27 mouse cellular contexts compared by ENCODE assay signal in the genomic region with DNA sequence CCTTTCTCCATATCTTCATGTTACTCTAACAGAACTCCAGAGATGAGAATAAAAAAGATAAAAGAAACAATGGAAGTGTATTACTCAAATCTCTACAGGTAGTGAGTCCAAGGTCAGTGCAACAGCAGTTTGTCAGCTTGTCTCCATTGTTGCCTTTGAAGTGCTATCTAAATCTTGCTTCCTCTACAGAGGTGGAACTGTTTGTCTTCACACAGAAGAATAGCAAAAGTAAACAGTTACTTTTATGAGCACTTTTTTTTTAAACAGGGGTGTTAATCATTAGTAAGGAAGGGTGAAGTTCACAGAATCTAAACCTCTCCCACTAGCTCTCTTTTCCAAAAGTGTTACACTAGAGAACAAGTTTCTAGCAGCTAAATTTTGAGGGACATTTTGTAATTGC.
DNase-seq lines count a peak whose midpoint lies in the region; ATAC-seq and TF ChIP-seq lines count a peak whose summit lies in the region.
"Had no signal": no experiment of that assay in that cellular context is flagged by ENCODE, and none has a peak within 500 bp of the region (broad histone marks: within the 10 kb centered on the region; RNA-seq: fewer than 3 reads in every experiment).

No protein-coding gene starts in this region.

- no peak for TF ChIP-seq EP300 in lung, postnatal 0 days (IDR thresholded peaks at IDR 0.05)

- H3K36me3 ChIP-seq in lung, postnatal 0 days (ENCODE audit: insufficient read depth, low read length): no peaks in the 10 kb centered on the region
- H3K36me3 ChIP-seq: embryonic facial prominence, embryonic 12.5 days; heart, embryonic 12.5 days; hindbrain, embryonic 10.5 days; hindbrain, embryonic 15.5 days; midbrain, embryonic 15.5 days; neural tube, embryonic 15.5 days had no signal

- intact Hi-C loops in left cerebral cortex, adult 2 months (cut with DNase I): loop anchor here (5.0 to 10.0 kb wide), 2 partner anchors 101 to 354 kb away; no protein-coding TSS in a partner anchor
- intact Hi-C loops in left cerebral cortex, postnatal 14 days (cut with DNase I): no loop called here

- ATAC-seq in lung, postnatal 0 days: no peak
- ATAC-seq: forebrain, embryonic 14.5 days; inflammation-experienced regulatory T-cells, adult 6 months; midbrain, embryonic 15.5 days; Patski had no signal

- peak overlapping the region; percentile 66 for H3K27ac ChIP-seq in left cerebral cortex, adult 2 months
- no peak overlapping the region for H3K27ac ChIP-seq in lung, postnatal 0 days (ENCODE audit: low read length)
- H3K27ac ChIP-seq: embryonic facial prominence, embryonic 12.5 days; hindbrain, embryonic 10.5 days; hindbrain, embryonic 15.5 days; macrophage; midbrain, embryonic 15.5 days; neural tube, embryonic 15.5 days had no signal

- no peak overlapping the region for H3K4me2 ChIP-seq in lung, postnatal 0 days (replicated peaks; ENCODE audit: low read depth, low read length)
- H3K4me2 ChIP-seq: embryonic facial prominence, embryonic 12.5 days; heart, embryonic 12.5 days; hindbrain, embryonic 15.5 days; liver, embryonic 11.5 days; midbrain, embryonic 15.5 days; neural tube, embryonic 15.5 days had no signal

- H3K27me3 ChIP-seq in lung, postnatal 0 days (replicated peaks; ENCODE audit: insufficient read depth, low read length): no peaks in the 10 kb centered on the region
- H3K27me3 ChIP-seq: embryonic facial prominence, embryonic 12.5 days; heart, embryonic 12.5 days; hindbrain, embryonic 15.5 days; midbrain, embryonic 15.5 days; neural tube, embryonic 15.5 days; Patski had no signal

- no peak for TF ChIP-seq CTCF in left cerebral cortex, adult 2 months (IDR thresholded peaks at IDR 0.05)
- no peak for TF ChIP-seq CTCF in lung, postnatal 0 days (IDR thresholded peaks at IDR 0.05)

- no peak overlapping the region for H3K4me3 ChIP-seq in left cerebral cortex, adult 2 months
- no peak overlapping the region for H3K4me3 ChIP-seq in lung, postnatal 0 days (ENCODE audit: low read depth, low read length)
- H3K4me3 ChIP-seq: embryonic facial prominence, embryonic 12.5 days; heart, embryonic 12.5 days; hindbrain, embryonic 10.5 days; hindbrain, embryonic 15.5 days; midbrain, embryonic 15.5 days; neural tube, embryonic 15.5 days had no signal

- no peak overlapping the region for H3K9ac ChIP-seq in lung, postnatal 0 days (replicated peaks; ENCODE audit: low read depth)
- H3K9ac ChIP-seq: embryonic facial prominence, embryonic 12.5 days; heart, embryonic 12.5 days; hindbrain, embryonic 15.5 days; midbrain, embryonic 15.5 days; neural tube, embryonic 15.5 days had no signal

- DNase-seq in left cerebral cortex, adult 2 months (ENCODE audit: extremely low spot score in 1 of 2, low spot score in 2 of 2): no peak
- DNase-seq in left cerebral cortex, postnatal 14 days (ENCODE audit: low spot score in 2 of 2): no peak
- peak; percentile 9 for DNase-seq in lung, postnatal 0 days (ENCODE audit: low spot score)
- DNase-seq in lung, postnatal 25 days (ENCODE audit: low spot score): no peak
- DNase-seq in large intestine, adult 2 months (ENCODE audit: low read depth, low spot score): peak; percentile 39
- DNase-seq in spleen, adult 12 weeks (ENCODE audit: low spot score): no peak
- no peak for DNase-seq in urinary bladder, postnatal 14 days (ENCODE audit: low spot score)
- DNase-seq: adrenal gland, postnatal 10 days; cerebellum, adult 9-10 months; embryo, embryonic 11 days; gastrocnemius, postnatal 25 days; heart, adult 11 months; kidney, postnatal 4 days; layer of hippocampus, postnatal 36 days; right cerebral cortex, postnatal 14 days; thymus, postnatal 4 days had no signal

- no peaks in the 10 kb centered on the region for H3K4me1 ChIP-seq in lung, postnatal 0 days (ENCODE audit: insufficient read depth, low read depth, low read length)
- H3K4me1 ChIP-seq: embryonic facial prominence, embryonic 12.5 days; heart, embryonic 12.5 days; hindbrain, embryonic 10.5 days; hindbrain, embryonic 15.5 days; midbrain, embryonic 15.5 days; neural tube, embryonic 15.5 days had no signal

- H3K9me3 ChIP-seq in lung, postnatal 0 days (ENCODE audit: low read length): no peaks in the 10 kb centered on the region
- H3K9me3 ChIP-seq: embryonic facial prominence, embryonic 12.5 days; heart, embryonic 12.5 days; hindbrain, embryonic 10.5 days; hindbrain, embryonic 15.5 days; midbrain, embryonic 15.5 days; neural tube, embryonic 15.5 days had no signal

Comparison
In these comparisons a context has a peak if more than half of its experiments do, and no peak if none do; other contexts are left out.
1. DNase-seq: peak in lung, postnatal 0 days (single experiment) and large intestine, adult 2 months (single experiment); none in left cerebral cortex, adult 2 months (0 of 2), left cerebral cortex, postnatal 14 days (0 of 2), lung, postnatal 25 days (single experiment), spleen, adult 12 weeks (single experiment) and urinary bladder, postnatal 14 days (single experiment).